Mouse (Mus musculus): ENCODE data around the gene Mex3b. TPM values are rescaled to one million over a fixed set of nuclear protein-coding genes. Genes with fewer than 3 reads are reported as not detected.

Gene Mex3b
- polyA plus RNA-seq, 1 experiment from 2014 or later, result 17.4 TPM

DNA sequence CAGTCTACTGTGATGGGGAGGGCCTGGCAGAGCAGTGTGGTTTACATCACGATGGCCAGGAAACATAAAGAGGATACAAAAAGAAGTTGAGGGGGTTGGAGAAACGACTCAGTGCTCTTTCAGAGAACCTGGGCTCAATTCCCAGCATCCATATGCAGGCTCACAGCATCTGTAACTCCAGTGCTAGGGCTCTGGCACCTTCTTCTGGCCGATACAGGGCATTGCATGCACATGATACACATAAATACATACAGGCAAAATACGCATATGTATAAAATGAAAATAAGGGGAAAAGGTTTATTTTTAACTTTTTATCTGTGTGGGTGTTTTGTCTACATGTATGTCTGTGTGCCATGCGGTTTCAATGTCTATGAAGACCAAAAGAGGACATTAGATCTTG is 13.6 kb downstream of the Mex3b start:
- no peak for ATAC-seq (ENCODE audit: insufficient read depth)
- H3K9ac ChIP-seq, result no peak overlapping the region
- 85% methylated on average over 5 of the region's 5 CpGs for WGBS
- H3K4me2 ChIP-seq, result no peak overlapping the region
- TF ChIP-seq CTCF (IDR thresholded peaks at IDR 0.05; ENCODE audit: low read depth), result peak; percentile 22; the same call in 1 of the 2 replicates
- H3K27ac ChIP-seq (ENCODE audit: low read depth), result no peak overlapping the region
- no peaks in the 10 kb centered on the region for H3K9me3 ChIP-seq (ENCODE audit: low read depth, low read length)
- no peaks in the 10 kb centered on the region for H3K36me3 ChIP-seq (ENCODE audit: insufficient read depth)
- H3K27me3 ChIP-seq (ENCODE audit: insufficient read depth, low read length), result no peaks in the 10 kb centered on the region
- no peak overlapping the region for H3K4me3 ChIP-seq (ENCODE audit: low read depth, low read length)
- H3K4me1 ChIP-seq (ENCODE audit: insufficient read depth), result no peaks in the 10 kb centered on the region
- no peak for DNase-seq

GRCm38 (mm10) chr7:82890317-82890850 is 23.3 kb downstream of the Mex3b start:
- no peak for DNase-seq
- TF ChIP-seq CTCF (IDR thresholded peaks at IDR 0.05; ENCODE audit: low read depth), result no peak

GRCm38 (mm10) chr7:82890875-82891515 is 23.9 kb downstream of the Mex3b start:
- ATAC-seq (ENCODE audit: insufficient read depth), result no peak
- no peak for DNase-seq
- 5% methylated on average over 1 of the region's 1 CpGs for WGBS
- Histone ChIP-seq H3K4me2 (no peak overlapping the region), H3K4me1 (ENCODE audit: insufficient read depth) (no peaks in the 10 kb centered on the region), H3K27ac (ENCODE audit: low read depth) (no peak overlapping the region), H3K9me3 (ENCODE audit: low read depth, low read length) (no peaks in the 10 kb centered on the region), H3K4me3 (ENCODE audit: low read depth, low read length) (no peak overlapping the region), H3K27me3 (ENCODE audit: insufficient read depth, low read length) (no peaks in the 10 kb centered on the region), H3K36me3 (ENCODE audit: insufficient read depth) (no peaks in the 10 kb centered on the region), H3K9ac (no peak overlapping the region)
- TF ChIP-seq CTCF (IDR thresholded peaks at IDR 0.05; ENCODE audit: low read depth), result no peak

More at GRCm38 (mm10) chr7:82890317-82890850, 23.3 kb downstream of the Mex3b start:
- no peak overlapping the region for H3K27ac ChIP-seq (ENCODE audit: low read depth)
- no peaks in the 10 kb centered on the region for H3K4me1 ChIP-seq (ENCODE audit: insufficient read depth)
- no peak overlapping the region for H3K4me2 ChIP-seq
- H3K9ac ChIP-seq, result no peak overlapping the region
- H3K27me3 ChIP-seq (ENCODE audit: insufficient read depth, low read length), result no peaks in the 10 kb centered on the region
- no peaks in the 10 kb centered on the region for H3K9me3 ChIP-seq (ENCODE audit: low read depth, low read length)
- no peak for ATAC-seq (ENCODE audit: insufficient read depth)
- H3K4me3 ChIP-seq (ENCODE audit: low read depth, low read length), result no peak overlapping the region
- 68% methylated on average over 6 of the region's 6 CpGs for WGBS
- no peaks in the 10 kb centered on the region for H3K36me3 ChIP-seq (ENCODE audit: insufficient read depth)

DNA sequence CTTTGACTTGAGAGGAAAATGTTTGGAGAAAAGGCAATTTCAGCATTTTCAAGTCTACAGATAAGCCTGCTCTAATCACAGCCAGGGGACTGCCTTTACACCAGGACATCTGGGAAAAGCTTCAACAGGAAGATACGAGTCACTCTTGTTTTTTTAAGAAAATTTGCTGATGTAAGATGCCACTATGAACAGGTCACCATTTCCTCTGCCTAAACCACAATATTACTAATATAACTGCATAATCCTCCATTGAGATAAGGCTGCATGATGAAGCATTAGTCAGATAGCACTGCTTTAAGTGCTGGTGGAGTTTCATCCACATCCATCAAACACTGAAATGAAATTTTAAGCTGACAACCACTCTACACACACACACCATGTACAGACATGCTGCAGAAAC is 27.2 kb downstream of the Mex3b start:
- TF ChIP-seq CTCF (IDR thresholded peaks at IDR 0.05; ENCODE audit: low read depth), result no peak
- 24% methylated on average over 1 of the region's 1 CpGs for WGBS
- ATAC-seq (ENCODE audit: insufficient read depth), result no peak
- no peak overlapping the region for H3K9ac ChIP-seq
- no peak overlapping the region for H3K27ac ChIP-seq (ENCODE audit: low read depth)
- H3K27me3 ChIP-seq (ENCODE audit: insufficient read depth, low read length), result no peaks in the 10 kb centered on the region
- no peaks in the 10 kb centered on the region for H3K36me3 ChIP-seq (ENCODE audit: insufficient read depth)
- no peak for DNase-seq
- no peaks in the 10 kb centered on the region for H3K9me3 ChIP-seq (ENCODE audit: low read depth, low read length)
- no peak overlapping the region for H3K4me2 ChIP-seq
- H3K4me3 ChIP-seq (ENCODE audit: low read depth, low read length), result no peak overlapping the region
- H3K4me1 ChIP-seq (ENCODE audit: insufficient read depth), result no peaks in the 10 kb centered on the region

GRCm38 (mm10) chr7:82895606-82896005 is 28.5 kb downstream of the Mex3b start:
- H3K4me3 ChIP-seq (ENCODE audit: low read depth, low read length), result no peak overlapping the region
- no peaks in the 10 kb centered on the region for H3K4me1 ChIP-seq (ENCODE audit: insufficient read depth)
- DNase-seq (peak; percentile 59), ATAC-seq (ENCODE audit: insufficient read depth) (peak; percentile 31; the same call in 1 of the 2 replicates)
- H3K27me3 ChIP-seq (ENCODE audit: insufficient read depth, low read length), result no peaks in the 10 kb centered on the region
- H3K27ac ChIP-seq (ENCODE audit: low read depth), result no peak overlapping the region
- TF ChIP-seq CTCF (IDR thresholded peaks at IDR 0.05; ENCODE audit: low read depth), result no peak
- no peak overlapping the region for H3K4me2 ChIP-seq
- 34% methylated on average over 2 of the region's 2 CpGs for WGBS
- no peaks in the 10 kb centered on the region for H3K36me3 ChIP-seq (ENCODE audit: insufficient read depth)
- H3K9me3 ChIP-seq (ENCODE audit: low read depth, low read length), result no peaks in the 10 kb centered on the region
- no peak overlapping the region for H3K9ac ChIP-seq

DNA sequence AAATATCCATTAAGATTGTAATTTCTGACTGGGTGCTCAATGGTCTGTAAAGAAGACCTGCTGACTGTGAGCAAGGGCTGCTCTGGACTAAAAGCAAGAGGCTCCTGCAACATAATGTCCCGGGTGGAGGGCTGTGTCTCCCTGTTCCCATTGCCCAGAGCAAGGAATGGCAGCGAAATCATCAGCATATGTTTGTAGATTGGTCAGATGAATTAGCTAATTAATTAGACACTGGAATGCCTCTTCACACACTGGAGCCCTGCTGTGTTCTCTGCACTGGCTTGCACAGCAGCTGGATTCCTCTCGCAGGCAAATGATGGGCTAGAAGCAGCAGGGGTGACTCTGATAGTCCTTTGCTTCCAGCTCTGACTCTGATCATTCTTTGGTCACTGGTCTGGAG is 29.6 kb downstream of the Mex3b start:
- Histone ChIP-seq H3K4me3 (ENCODE audit: low read depth, low read length) (no peak overlapping the region), H3K9me3 (ENCODE audit: low read depth, low read length) (no peaks in the 10 kb centered on the region), H3K4me2 (no peak overlapping the region), H3K9ac (no peak overlapping the region), H3K4me1 (ENCODE audit: insufficient read depth) (no peaks in the 10 kb centered on the region), H3K27me3 (ENCODE audit: insufficient read depth, low read length) (no peaks in the 10 kb centered on the region), H3K27ac (ENCODE audit: low read depth) (no peak overlapping the region), H3K36me3 (ENCODE audit: insufficient read depth) (no peaks in the 10 kb centered on the region)
- no peak for TF ChIP-seq CTCF (IDR thresholded peaks at IDR 0.05; ENCODE audit: low read depth)
- 61% methylated on average over 3 of the region's 3 CpGs for WGBS
- DNase-seq, result no peak
- ATAC-seq (ENCODE audit: insufficient read depth), result no peak

DNA sequence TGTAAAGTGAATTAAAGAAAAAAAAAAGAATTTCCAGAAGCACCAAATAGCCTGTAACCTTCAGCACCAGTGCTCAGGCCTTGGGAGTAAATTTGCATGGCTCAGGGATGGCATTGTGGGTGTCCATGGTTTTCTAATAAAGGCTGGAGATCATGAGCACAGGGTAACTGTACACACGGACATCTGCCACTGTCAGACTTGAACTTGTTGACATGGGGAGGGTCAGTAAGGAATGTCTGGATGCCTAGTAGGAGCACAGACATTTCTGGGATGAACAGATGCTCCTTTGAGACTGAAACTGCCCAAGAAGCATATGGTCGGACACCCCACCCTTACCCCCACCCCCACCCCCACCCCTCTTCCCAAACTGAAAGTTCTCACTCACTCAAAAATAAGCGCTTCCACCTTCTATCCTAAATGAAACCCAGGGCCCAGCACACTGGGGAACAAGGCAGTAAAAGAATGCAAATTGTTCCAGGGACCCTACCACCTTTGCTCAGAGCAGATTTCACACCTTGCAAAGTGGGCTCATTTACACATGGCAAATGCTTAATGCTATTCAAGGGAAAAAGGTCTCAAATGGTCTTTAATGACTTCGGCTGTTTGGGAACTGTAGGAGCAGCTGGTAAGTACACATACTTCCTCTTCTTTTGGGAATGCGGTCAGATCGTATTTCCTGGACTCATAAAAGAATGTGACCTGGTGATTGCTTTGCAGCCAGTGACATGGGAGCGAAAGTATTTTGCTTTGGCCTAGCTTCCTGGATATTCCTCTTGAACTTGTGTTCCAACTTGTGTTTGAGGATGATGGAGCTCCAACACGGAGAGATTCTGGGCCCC is 32.5 kb downstream of the Mex3b start:
- H3K4me1 ChIP-seq (ENCODE audit: insufficient read depth), result no peaks in the 10 kb centered on the region
- no peaks in the 10 kb centered on the region for H3K36me3 ChIP-seq (ENCODE audit: insufficient read depth)
- no peaks in the 10 kb centered on the region for H3K27me3 ChIP-seq (ENCODE audit: insufficient read depth, low read length)
- no peak overlapping the region for H3K4me2 ChIP-seq
- no peaks in the 10 kb centered on the region for H3K9me3 ChIP-seq (ENCODE audit: low read depth, low read length)
- peak; percentile 24 for DNase-seq
- ATAC-seq (ENCODE audit: insufficient read depth), result no peak
- H3K9ac ChIP-seq, result no peak overlapping the region
- H3K4me3 ChIP-seq (ENCODE audit: low read depth, low read length), result no peak overlapping the region
- H3K27ac ChIP-seq (ENCODE audit: low read depth), result no peak overlapping the region
- TF ChIP-seq CTCF (IDR thresholded peaks at IDR 0.05; ENCODE audit: low read depth), result no peak
- WGBS, result 47% methylated on average over 8 of the region's 8 CpGs
